Mouse (Mus musculus): ENCODE data around the gene Arid1b. TPM values are rescaled to one million over a fixed set of nuclear protein-coding genes. Genes with fewer than 3 reads are reported as not detected.
"Not testable (repeated sequence)": the region's sequence is repeated elsewhere in the genome, so short reads cannot be mapped to it uniquely, and the experiment has no call there.

The Arid1b gene
- polyA plus RNA-seq, 1 experiment: 9.0 TPM

- no peak for DNase-seq (ENCODE audit: low read depth, low spot score)
Measured at GRCm38 (mm10) chr17:5099238-5099637, 105.1 kb downstream of the Arid1b start.

GRCm38 (mm10) chr17:5101157-5101556, 107.0 kb downstream of the Arid1b start:
- WGBS: 86% methylated on average over 8 of the region's 8 CpGs
- DNase-seq (ENCODE audit: low read depth, low spot score): no peak

More at GRCm38 (mm10) chr17:5099238-5099637, 105.1 kb downstream of the Arid1b start:
- WGBS: 75% methylated on average over 4 of the region's 4 CpGs

GRCm38 (mm10) chr17:5101887-5102286, 107.8 kb downstream of the Arid1b start:
- WGBS: 49% methylated on average over 2 of the region's 2 CpGs
- no peak for DNase-seq (ENCODE audit: low read depth, low spot score)

DNA sequence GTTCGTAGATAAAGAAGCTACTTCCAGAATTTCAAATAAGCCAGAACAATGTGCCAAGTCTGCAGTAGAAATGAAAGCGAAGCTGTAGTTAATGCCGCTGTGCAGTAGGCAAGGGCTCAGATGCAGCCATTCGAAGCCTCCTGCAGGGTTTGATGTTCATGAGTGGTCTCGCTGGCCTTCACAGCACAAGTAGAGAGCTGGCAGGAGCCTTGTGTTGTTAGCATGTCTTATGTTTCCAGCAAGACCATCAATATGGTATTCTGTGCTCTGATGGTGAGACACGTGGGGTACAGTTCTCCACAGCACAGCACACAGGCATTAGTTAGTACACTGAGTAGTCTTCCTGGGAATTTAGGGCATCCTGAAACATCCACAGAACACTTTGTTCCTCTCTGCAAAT, 111.6 kb downstream of the Arid1b start:
- WGBS: 83% methylated on average over 6 of the region's 6 CpGs
- no peak for DNase-seq (ENCODE audit: low read depth, low spot score)

DNA sequence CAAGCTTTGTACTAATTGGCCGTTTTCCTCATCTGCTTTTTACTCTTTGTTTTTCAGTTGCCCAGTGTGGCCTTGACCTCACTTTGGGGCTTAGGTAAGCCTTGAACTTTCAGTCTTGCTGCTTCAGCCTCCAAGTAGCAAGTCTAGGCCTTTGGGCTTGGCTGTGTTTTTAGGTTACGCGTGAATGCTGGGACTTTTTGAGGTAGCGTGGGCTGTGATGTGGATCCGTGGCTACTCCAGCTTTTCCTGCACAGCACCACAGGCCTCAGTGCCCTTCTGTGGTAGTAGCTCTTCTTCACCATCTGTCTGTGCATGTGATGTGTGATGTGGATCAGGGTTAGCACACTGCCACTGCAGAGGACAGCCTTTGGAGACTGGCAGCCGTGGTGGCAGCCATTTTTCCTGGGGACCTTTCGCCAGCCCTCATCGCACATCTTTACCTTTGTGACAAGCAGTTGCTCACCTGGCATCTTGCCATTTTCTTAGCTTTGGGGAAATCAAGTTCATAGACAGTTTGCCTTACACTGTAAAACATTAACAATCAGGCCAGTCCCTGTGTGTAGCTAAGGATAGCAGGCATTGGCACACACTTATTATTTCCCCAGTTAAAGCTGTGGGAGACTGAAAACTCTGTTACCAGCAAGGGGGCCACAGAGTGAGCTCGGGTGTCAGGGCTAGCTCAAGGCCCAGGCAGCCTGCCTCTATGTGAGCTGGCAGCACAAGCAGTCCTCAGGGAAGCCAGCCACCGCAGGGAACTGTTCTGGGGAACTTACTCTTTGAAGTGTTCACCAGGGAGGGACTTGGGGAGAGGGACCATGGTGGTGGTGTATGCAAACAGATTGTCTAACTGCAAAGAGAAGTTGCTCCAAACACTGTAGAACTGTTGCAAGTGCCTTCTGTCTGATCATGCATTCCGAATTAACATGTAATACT, 112.4 kb downstream of the Arid1b start:
- DNase-seq (ENCODE audit: low read depth, low spot score): no peak

GRCm38 (mm10) chr17:5107501-5107900, 113.4 kb downstream of the Arid1b start:
- WGBS: 86% methylated on average over 4 of the region's 4 CpGs
- DNase-seq (ENCODE audit: low read depth, low spot score): no peak

More for the DNA sequence above, 112.4 kb downstream of the Arid1b start:
- 56% methylated on average over 11 of the region's 11 CpGs for WGBS

DNA sequence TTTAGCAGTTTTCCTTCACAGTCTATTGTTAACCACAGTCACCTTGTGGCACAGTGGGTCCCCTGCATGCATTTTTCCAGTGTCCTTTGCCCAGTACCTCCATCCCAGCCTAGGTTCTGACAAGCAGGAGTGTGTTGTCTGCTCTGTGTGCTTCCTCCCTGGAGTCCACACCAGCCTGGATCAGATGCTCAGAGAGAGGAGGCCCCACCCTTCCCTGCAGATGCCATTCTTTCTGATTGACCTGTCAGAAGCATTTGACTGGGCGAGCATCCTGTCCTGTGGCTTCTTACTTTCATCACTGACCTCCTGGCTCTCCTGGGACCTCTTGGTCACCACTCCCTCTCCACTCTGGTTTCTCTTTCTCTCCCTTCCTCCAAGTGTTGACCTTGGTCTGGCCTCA, 113.9 kb downstream of the Arid1b start:
- WGBS: 68% methylated on average over 1 of the region's 1 CpGs
- no peak for DNase-seq (ENCODE audit: low read depth, low spot score)

DNA sequence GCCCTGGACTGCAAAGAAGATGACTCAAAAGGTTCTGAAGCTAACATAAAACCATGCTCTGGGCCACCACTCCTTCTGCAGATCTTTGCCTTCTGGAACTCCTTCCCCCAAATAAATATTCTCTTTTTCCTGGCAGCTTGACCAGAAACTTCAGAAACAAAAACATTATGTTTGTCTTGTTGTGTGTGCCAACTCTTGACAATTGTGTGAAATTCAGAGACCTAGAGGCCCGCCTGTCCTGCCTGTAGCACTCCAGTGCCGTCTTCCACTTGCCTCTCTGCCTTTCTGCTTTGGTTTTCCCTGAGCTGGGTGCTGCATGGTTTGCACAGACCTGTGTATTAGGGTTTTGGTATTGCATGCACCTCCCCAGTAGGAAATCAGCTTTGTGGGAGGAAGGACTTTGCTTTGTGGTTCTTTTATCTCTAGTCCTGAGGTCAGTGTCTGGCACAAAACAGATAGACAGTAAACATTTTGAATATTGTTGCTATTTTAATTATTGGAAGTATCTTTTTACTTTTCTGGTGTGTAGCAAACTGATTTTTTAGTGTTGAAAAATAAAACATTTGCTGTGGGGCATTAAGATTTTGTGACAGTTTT, 114.5 kb downstream of the Arid1b start:
- 50% methylated on average over 2 of the region's 2 CpGs for WGBS
- DNase-seq (ENCODE audit: low read depth, low spot score): no peak

DNA sequence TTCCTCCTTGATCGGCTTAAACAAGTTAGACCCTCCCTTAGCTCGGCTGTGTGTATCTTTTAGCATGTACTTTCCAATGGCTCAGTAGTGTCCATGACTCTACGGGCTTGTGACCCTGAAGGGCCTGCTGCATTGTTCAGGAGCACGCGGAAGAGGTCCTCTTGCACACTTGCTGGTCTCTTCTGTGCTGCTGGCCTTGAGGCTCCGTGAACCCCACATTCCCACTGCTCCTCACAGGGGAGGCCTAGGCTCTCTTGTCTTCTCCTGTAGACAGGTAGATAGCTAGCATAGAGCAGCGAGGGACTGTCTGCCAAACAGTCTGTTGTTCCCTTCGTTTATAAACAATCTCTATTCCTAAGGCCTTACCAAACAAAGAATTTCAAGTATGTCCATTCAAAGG, 115.2 kb downstream of the Arid1b start:
- no peak for DNase-seq (ENCODE audit: low read depth, low spot score)
- WGBS: 89% methylated on average over 8 of the region's 8 CpGs

DNA sequence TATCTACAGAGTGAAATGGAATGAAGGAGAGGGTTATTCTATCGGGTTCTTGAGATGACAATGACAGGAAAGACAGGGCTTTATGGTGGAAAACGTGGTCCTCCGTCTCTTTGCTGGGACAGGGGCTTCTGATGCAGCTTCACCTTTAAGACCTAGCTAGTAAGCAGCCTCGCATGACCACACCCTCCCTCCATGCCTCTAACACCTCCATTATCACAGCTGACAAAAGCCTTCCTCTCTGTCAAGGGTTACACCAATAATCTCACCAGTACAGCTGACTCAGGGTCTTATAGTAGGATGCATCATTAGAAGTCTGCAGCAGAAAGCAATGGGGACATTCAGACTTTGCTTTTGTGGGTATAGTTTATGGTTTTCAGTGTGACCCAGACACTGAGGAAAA, 116.0 kb downstream of the Arid1b start:
- DNase-seq (ENCODE audit: low read depth, low spot score): no peak
- 76% methylated on average over 4 of the region's 4 CpGs for WGBS

DNA sequence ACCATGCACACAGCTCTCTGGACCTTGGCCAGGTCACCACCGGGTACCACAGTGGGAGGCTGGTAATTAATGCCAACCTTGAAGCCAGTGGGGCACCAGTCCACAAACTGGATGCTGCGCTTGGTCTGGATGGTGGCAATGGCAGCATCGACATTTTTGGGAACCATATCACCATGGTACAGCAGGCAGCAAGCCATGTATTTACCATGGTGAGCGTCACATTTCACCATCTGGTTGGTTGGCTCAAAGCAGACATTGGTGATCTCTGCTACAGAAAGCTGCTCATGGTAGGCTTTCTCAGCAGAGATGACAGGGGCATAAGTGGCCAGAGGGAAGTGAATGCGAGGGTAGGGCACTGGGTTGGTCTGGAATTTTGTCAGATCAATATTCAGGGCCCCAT, 116.8 kb downstream of the Arid1b start:
- WGBS: 97% methylated on average over 5 of the region's 5 CpGs
- DNase-seq (ENCODE audit: low read depth, low spot score): not testable (repeated sequence)

- DNase-seq (ENCODE audit: low read depth, low spot score): no peak
- 78% methylated on average over 4 of the region's 4 CpGs for WGBS
Measured at GRCm38 (mm10) chr17:5112116-5112515, 118.0 kb downstream of the Arid1b start.

GRCm38 (mm10) chr17:5115952-5116351, 121.8 kb downstream of the Arid1b start:
- no peak for DNase-seq (ENCODE audit: low read depth, low spot score)
- 82% methylated on average over 6 of the region's 6 CpGs for WGBS

GRCm38 (mm10) chr17:5116990-5117389, 122.9 kb downstream of the Arid1b start:
- no peak for DNase-seq (ENCODE audit: low read depth, low spot score)
- 60% methylated on average over 2 of the region's 2 CpGs for WGBS

DNA sequence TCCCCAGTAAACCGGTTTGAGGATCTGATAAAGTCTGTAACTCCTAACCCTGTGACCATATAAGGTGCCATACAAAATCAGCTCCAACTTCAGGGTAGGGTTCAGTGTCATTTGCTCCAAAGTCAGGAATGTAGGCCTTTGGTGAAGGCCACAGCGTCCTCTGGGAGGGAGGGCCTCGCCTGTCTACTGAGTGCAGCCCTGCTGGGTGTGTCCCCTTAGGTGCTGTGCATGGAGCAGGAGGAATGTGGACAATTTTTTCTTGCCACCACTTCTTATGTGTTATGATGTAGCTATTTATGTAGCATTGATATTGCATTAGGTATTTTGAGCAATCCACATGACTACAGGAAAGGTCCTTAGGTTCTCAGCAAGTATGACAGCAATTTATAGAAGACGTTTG, 124.0 kb downstream of the Arid1b start:
- 58% methylated on average over 4 of the region's 4 CpGs for WGBS
- DNase-seq (ENCODE audit: low read depth, low spot score): no peak

DNA sequence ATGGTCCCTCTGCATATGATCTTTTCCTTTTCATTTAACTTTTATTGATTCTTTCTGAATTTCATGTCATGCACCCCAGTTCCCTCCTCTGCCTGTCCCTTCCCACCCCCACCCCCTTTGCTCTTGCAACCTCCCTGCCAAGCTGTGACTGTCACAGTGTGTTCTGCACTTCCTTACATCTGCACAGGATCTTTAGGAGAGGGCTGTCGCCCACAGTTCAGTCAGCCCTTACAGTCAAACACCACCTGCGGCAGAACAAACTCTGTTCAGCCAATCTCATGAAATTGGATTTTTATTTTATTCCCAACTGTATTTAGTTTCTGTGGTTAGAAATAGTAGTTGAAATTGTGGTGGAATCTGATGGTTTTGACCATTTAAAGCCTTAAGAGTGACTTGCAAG, 130.5 kb downstream of the Arid1b start:
- WGBS: 48% methylated on average over 2 of the region's 2 CpGs

GRCm38 (mm10) chr17:5125084-5125855, 131.1 kb downstream of the Arid1b start:
- no peak for DNase-seq (ENCODE audit: low read depth, low spot score)
- WGBS: 34% methylated on average over 5 of the region's 5 CpGs

More for the DNA sequence above, 130.5 kb downstream of the Arid1b start:
- no peak for DNase-seq (ENCODE audit: low read depth, low spot score)

GRCm38 (mm10) chr17:5125856-5126806, 132.0 kb downstream of the Arid1b start:
- WGBS: 59% methylated on average over 5 of the region's 5 CpGs
- DNase-seq (ENCODE audit: low read depth, low spot score): no peak

- DNase-seq (ENCODE audit: low read depth, low spot score): no peak
- 71% methylated on average over 2 of the region's 2 CpGs for WGBS
Measured at GRCm38 (mm10) chr17:5129606-5130005, 135.5 kb downstream of the Arid1b start.
